Mouse (Mus musculus) E14TG2a.4 (cell line): ENCODE measurements around the gene Bcl2a1a.
"Not testable (repeated sequence)": the region's sequence is repeated elsewhere in the genome, so short reads cannot be mapped to it uniquely, and the experiment has no call there.

ENCODE experiments used
- CTCF ChIP-seq: conservative IDR thresholded peaks from 2 replicates; pipeline ENCODE4 v1.5.1; 2014; ENCODE audit warnings: low read length
- POU5F1 ChIP-seq: IDR thresholded peaks from 2 replicates; pipeline ENCODE4 v1.6.1; 2014; ENCODE audit warnings: low read length, borderline replicate concordance

GRCm38 (mm10) chr9:88959981-88960380 lies 3.3 kb downstream of the Bcl2a1a start:
- TF ChIP-seq CTCF, POU5F1: not testable (repeated sequence)
